9 mouse cellular contexts compared by ENCODE assay signal in genomic region chr12:32144513-32144912, GRCm38 (mm10).
A peak's percentile ranks its signal among the peaks of the same experiment; 100 is the strongest.
DNase-seq lines count a peak whose midpoint lies in the region; ATAC-seq and TF ChIP-seq lines count a peak whose summit lies in the region.
"Had no signal": no experiment of that assay in that cellular context is flagged by ENCODE, and none has a peak within 500 bp of the region (broad histone marks: within the 10 kb centered on the region; RNA-seq: fewer than 3 reads in every experiment).

No protein-coding gene starts in this region.

- no peak overlapping the region for H3K4me2 ChIP-seq in hindbrain, postnatal 0 days (ENCODE audit: low read depth, low read length)

- 6% methylated on average over 5 of the region's 5 CpGs for WGBS in hindbrain, postnatal 0 days

- no peaks in the 10 kb centered on the region for H3K9me3 ChIP-seq in hindbrain, postnatal 0 days (ENCODE audit: low read length)

- in situ Hi-C loops in Patski (cut with MboI; ENCODE audit: low pct_unique_long_range_greater_than_20kb), result no loop called here

- no peaks in the 10 kb centered on the region for H3K27me3 ChIP-seq in Patski
- H3K27me3 ChIP-seq in hindbrain, postnatal 0 days (ENCODE audit: insufficient read depth, low read length), result no peaks in the 10 kb centered on the region

- H3K4me1 ChIP-seq in hindbrain, postnatal 0 days (ENCODE audit: insufficient read depth, low read length), result no peaks in the 10 kb centered on the region

- no peak overlapping the region for H3K4me3 ChIP-seq in hindbrain, postnatal 0 days (ENCODE audit: low read length)
- H3K4me3 ChIP-seq: myocyte had no signal

- peak; percentile 92 for TF ChIP-seq CTCF in Patski (IDR thresholded peaks at IDR 0.05)
- peak; percentile 83 for TF ChIP-seq CTCF in hindbrain, postnatal 0 days (IDR thresholded peaks at IDR 0.05; ENCODE audit: low read depth)

- DNase-seq in Patski (ENCODE audit: low read depth, low spot score), result peak; percentile 12
- peak; percentile 82 to 89 for DNase-seq in cerebellum, postnatal 14 days
- DNase-seq in frontal cortex, postnatal 25 days (ENCODE audit: low spot score in 2 of 2), result peak; percentile 46 to 57
- DNase-seq in hindbrain, postnatal 0 days (ENCODE audit: low spot score), result peak; percentile 87
- peak; percentile 57 for DNase-seq in left cerebral cortex, adult 11 months (ENCODE audit: low spot score)
- peak; percentile 68 to 79 for DNase-seq in lung, postnatal 4 days
- DNase-seq in right cerebral cortex, adult 2 months (ENCODE audit: low spot score in 2 of 2), result peak; percentile 67 to 74
- DNase-seq in urinary bladder, postnatal 14 days (ENCODE audit: low spot score), result peak; percentile 78

- H3K36me3 ChIP-seq in hindbrain, postnatal 0 days (ENCODE audit: insufficient read depth, low read length), result no peaks in the 10 kb centered on the region

- POLR2A ChIA-PET in Patski (lab: Charles Lee), result interaction anchor here (0.5 kb wide), 1 partner anchor 1235 kb away, joined by 3 read pairs; no protein-coding TSS in a partner anchor

- ATAC-seq in Patski, result peak; percentile 85
- ATAC-seq in hindbrain, postnatal 0 days, result peak; percentile 78

- no peak overlapping the region for H3K27ac ChIP-seq in hindbrain, postnatal 0 days

- CTCF ChIA-PET in Patski (lab: Charles Lee), result interaction anchor here (0.7 to 1.9 kb wide), 8 partner anchors 11 to 236 kb away, joined by 3 to 8 read pairs (median 4); no protein-coding TSS in a partner anchor

- no peak overlapping the region for H3K9ac ChIP-seq in hindbrain, postnatal 0 days (replicated peaks; ENCODE audit: low read length)

Comparison
In these comparisons a context has a peak if more than half of its experiments do, and no peak if none do; other contexts are left out.
1. DNase-seq: peak in every context shown above with its lines; median percentile 87 in hindbrain, postnatal 0 days; 86 in cerebellum, postnatal 14 days; 78 in urinary bladder, postnatal 14 days; 74 in lung, postnatal 4 days; 70 in right cerebral cortex, adult 2 months; 57 in left cerebral cortex, adult 11 months; 52 in frontal cortex, postnatal 25 days; 12 in Patski.